Mouse (Mus musculus): ENCODE measurements around the gene Itga2. TPM values are rescaled to one million over a fixed set of nuclear protein-coding genes. Genes with fewer than 3 reads are reported as not detected.

Gene Itga2
- total and polyA plus RNA-seq, 3 experiments = not detected

DNA sequence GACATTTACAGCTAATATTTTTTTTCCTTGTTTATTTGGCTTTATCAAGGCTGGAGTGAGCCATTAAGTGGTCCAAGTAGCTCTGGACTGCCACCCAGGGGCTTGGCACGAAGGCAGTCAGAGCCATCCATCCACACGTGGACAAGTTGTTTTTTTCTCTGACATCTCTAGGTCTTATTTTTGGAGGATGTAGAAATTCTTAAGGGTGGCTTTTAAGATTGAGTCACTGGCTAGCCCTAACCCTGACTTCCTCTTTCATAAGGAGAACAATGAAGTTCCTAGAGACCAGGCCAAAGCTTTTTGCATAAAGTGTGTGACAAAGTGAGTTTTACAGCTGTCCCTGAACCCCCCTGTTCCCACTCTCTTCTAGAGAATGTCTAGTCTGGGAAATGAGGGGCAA lies 97.3 kb downstream of the Itga2 start (continued):
- TF ChIP-seq MXI1 (IDR thresholded peaks at IDR 0.05; ENCODE audit: low read depth, low read length) = peak; percentile 59; the same call in 1 of the 2 replicates
- TF ChIP-seq ELF1 (IDR thresholded peaks at IDR 0.05; ENCODE audit: low read depth, low read length) = no peak
- 0 out of 2 replicates have a peak, but pooled peaks have one; percentile 24 for TF ChIP-seq TCF12 (IDR thresholded peaks at IDR 0.05; ENCODE audit: low read depth, low read length)
- no peak for TF ChIP-seq ZKSCAN1 (IDR thresholded peaks at IDR 0.05; ENCODE audit: borderline replicate concordance, low read depth, low read length)
- TF ChIP-seq USF1 (IDR thresholded peaks at IDR 0.05; ENCODE audit: low read depth, low read length) = no peak
- no peak for TF ChIP-seq MAFK (IDR thresholded peaks at IDR 0.05; ENCODE audit: insufficient replicate concordance, low read length)
- no peak for TF ChIP-seq GABPA (IDR thresholded peaks at IDR 0.05; ENCODE audit: insufficient replicate concordance, low read depth, low read length)
- TF ChIP-seq CTCF (conservative IDR thresholded peaks at IDR 0.05 in 1 of 2, IDR thresholded peaks at IDR 0.05 in 1 of 2; ENCODE audit: low read depth in 2 of 2, low read length in 2 of 2) = no peak
- peak; percentile 68 for TF ChIP-seq ZNF384 (IDR thresholded peaks at IDR 0.05; ENCODE audit: low read depth, low read length)
- TF ChIP-seq MAZ (IDR thresholded peaks at IDR 0.05; ENCODE audit: low read depth, low read length) = no peak

DNA sequence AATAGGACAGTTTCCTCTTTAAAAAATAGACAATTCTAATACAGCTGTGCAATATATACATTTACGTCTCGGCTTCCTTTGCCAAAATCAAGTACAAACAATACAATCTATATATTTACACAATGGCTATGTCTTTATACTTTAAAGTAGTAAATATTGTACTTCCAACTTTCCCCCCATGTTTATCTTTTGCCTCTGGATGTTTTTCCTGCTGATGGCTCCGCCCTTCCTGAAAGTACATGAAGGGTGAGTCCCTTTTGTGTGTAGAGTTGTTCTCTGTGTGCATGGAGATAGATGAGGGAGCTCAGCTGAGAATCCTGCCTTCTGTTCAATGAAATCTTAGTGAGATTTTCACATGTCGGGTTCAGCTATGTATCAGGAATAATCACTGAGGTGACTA lies 98.5 kb downstream of the Itga2 start:
- H3K4me3 ChIP-seq (replicated peaks in 1 of 3; ENCODE audit: low read depth in 2 of 3, low read length in 2 of 3, poor library complexity in 1 of 3) = no peak overlapping the region
- no peaks in the 10 kb centered on the region for H3K79me2 ChIP-seq (replicated peaks; ENCODE audit: control insufficient read depth, extremely low read depth, insufficient read depth, poor library complexity, severe bottlenecking)
- TF ChIP-seq UBTF (IDR thresholded peaks at IDR 0.05; ENCODE audit: low read depth, low read length) (no peak), EP300 (IDR thresholded peaks at IDR 0.05; ENCODE audit: low read length) (no peak), JUND (conservative IDR thresholded peaks at IDR 0.05; ENCODE audit: low read depth, low read length) (no peak), ZKSCAN1 (IDR thresholded peaks at IDR 0.05; ENCODE audit: borderline replicate concordance, low read depth, low read length) (no peak), ZNF384 (IDR thresholded peaks at IDR 0.05; ENCODE audit: low read depth, low read length) (no peak), TCF12 (IDR thresholded peaks at IDR 0.05; ENCODE audit: low read depth, low read length) (no peak), MXI1 (IDR thresholded peaks at IDR 0.05; ENCODE audit: low read depth, low read length) (no peak), ELF1 (IDR thresholded peaks at IDR 0.05; ENCODE audit: low read depth, low read length) (no peak), MAFK (IDR thresholded peaks at IDR 0.05; ENCODE audit: insufficient replicate concordance, low read length) (no peak), MAZ (IDR thresholded peaks at IDR 0.05; ENCODE audit: low read depth, low read length) (no peak)
- peaks cover 13 to 31% of the 10 kb centered on the region in 2 experiments for H3K4me1 ChIP-seq (ENCODE audit: control insufficient read depth in 1 of 2, insufficient read depth in 2 of 2)
- no peaks in the 10 kb centered on the region for H3K27me3 ChIP-seq (replicated peaks)
- no peaks in the 10 kb centered on the region for H3K9me3 ChIP-seq (replicated peaks; ENCODE audit: low read length)
- H3K9ac ChIP-seq (ENCODE audit: insufficient read depth, low read depth) = no peak overlapping the region
- H3K27ac ChIP-seq (ENCODE audit: insufficient read depth, low read depth) = no peak overlapping the region
- dilution Hi-C loops (cut with MboI; ENCODE audit: extremely low pct_ligation_motif_present, extremely low pct_unique_long_range_greater_than_20kb, low sequenced_read_pairs) (no loop called here), in situ Hi-C loops (cut with MboI; ENCODE audit: low pct_ligation_motif_present, low pct_unique_long_range_greater_than_20kb, low sequenced_read_pairs) (no loop called here)
- peak; percentile 14 for DNase-seq (ENCODE audit: extremely low read depth)
- H3K4me2 ChIP-seq (ENCODE audit: insufficient read depth, low read depth, poor library complexity, severe bottlenecking) = 0 out of 2 replicates have a peak overlapping the region, but pooled peaks have one; percentile 22
- H3K36me3 ChIP-seq (replicated peaks in 1 of 2; ENCODE audit: control insufficient read depth in 1 of 2, insufficient read depth in 1 of 2, low read length in 1 of 2) = peaks cover 4 to 23% of the 10 kb centered on the region in 2 experiments

DNA sequence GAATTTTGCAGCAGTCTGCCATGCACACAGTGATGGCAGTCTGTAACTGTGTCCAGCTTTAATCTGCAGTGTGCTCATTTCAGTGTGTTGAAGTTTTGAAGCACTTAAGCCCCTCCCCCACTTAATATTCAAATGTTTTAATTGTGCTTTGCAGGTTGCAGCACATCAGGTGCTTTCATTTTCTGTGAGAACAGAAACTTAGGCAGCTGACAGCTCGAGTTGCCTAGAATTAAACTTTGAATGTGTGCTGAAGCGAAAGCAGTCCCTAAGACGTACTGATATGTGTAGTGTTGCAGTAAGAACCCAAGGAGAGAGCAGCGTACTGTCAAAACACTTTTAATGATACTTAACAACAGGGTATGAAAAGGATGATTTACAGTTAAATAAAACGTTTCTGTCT lies 99.1 kb downstream of the Itga2 start:
- Histone ChIP-seq H3K9ac (ENCODE audit: insufficient read depth, low read depth) (no peak overlapping the region), H3K27ac (ENCODE audit: insufficient read depth, low read depth) (no peak overlapping the region), H3K4me2 (ENCODE audit: insufficient read depth, low read depth, poor library complexity, severe bottlenecking) (peak overlapping the region; percentile 95), H3K4me3 (replicated peaks in 1 of 3; ENCODE audit: low read depth in 2 of 3, low read length in 2 of 3, poor library complexity in 1 of 3) (peak overlapping the region in 1 of 3 experiments; percentile 1), H3K4me1 (ENCODE audit: control insufficient read depth in 1 of 2, insufficient read depth in 2 of 2) (peaks cover 13 to 31% of the 10 kb centered on the region in 2 experiments), H3K27me3 (replicated peaks) (no peaks in the 10 kb centered on the region), H3K79me2 (replicated peaks; ENCODE audit: control insufficient read depth, extremely low read depth, insufficient read depth, poor library complexity, severe bottlenecking) (no peaks in the 10 kb centered on the region), H3K9me3 (replicated peaks; ENCODE audit: low read length) (no peaks in the 10 kb centered on the region), H3K36me3 (replicated peaks in 1 of 2; ENCODE audit: control insufficient read depth in 1 of 2, insufficient read depth in 1 of 2, low read length in 1 of 2) (peaks cover 10 to 29% of the 10 kb centered on the region in 2 experiments)
- DNase-seq (ENCODE audit: extremely low read depth) = peak; percentile 60
- dilution Hi-C loops (cut with MboI; ENCODE audit: extremely low pct_ligation_motif_present, extremely low pct_unique_long_range_greater_than_20kb, low sequenced_read_pairs) = no loop called here
- in situ Hi-C loops (cut with MboI; ENCODE audit: low pct_ligation_motif_present, low pct_unique_long_range_greater_than_20kb, low sequenced_read_pairs) = no loop called here
- TF ChIP-seq RAD21 (IDR thresholded peaks at IDR 0.05; ENCODE audit: low read depth, low read length) = no peak
- no peak for TF ChIP-seq E2F4 (IDR thresholded peaks at IDR 0.05; ENCODE audit: insufficient replicate concordance, low read depth, low read length)
- no peak for TF ChIP-seq USF1 (IDR thresholded peaks at IDR 0.05; ENCODE audit: low read depth, low read length)
- TF ChIP-seq ZC3H11A (IDR thresholded peaks at IDR 0.05; ENCODE audit: low read depth, low read length) = no peak
- no peak for TF ChIP-seq NELFE (IDR thresholded peaks at IDR 0.05; ENCODE audit: low read depth, low read length)
- no peak for TF ChIP-seq KAT2A (IDR thresholded peaks at IDR 0.05; ENCODE audit: insufficient replicate concordance, low read length)
- no peak for TF ChIP-seq SIN3A (IDR thresholded peaks at IDR 0.05; ENCODE audit: low read length)
- no peak for TF ChIP-seq NRF1 (IDR thresholded peaks at IDR 0.05; ENCODE audit: low read depth, low read length)
- TF ChIP-seq RCOR1 (conservative IDR thresholded peaks at IDR 0.05; ENCODE audit: low read depth, low read length) = no peak
- no peak for TF ChIP-seq MAZ (IDR thresholded peaks at IDR 0.05; ENCODE audit: low read depth, low read length)
- no peak for TF ChIP-seq MXI1 (IDR thresholded peaks at IDR 0.05; ENCODE audit: low read depth, low read length)
- no peak for TF ChIP-seq HCFC1 (IDR thresholded peaks at IDR 0.05; ENCODE audit: low read depth, low read length)
- TF ChIP-seq TCF12 (IDR thresholded peaks at IDR 0.05; ENCODE audit: low read depth, low read length) = 0 out of 2 replicates have a peak, but pooled peaks have one; percentile 36
- TF ChIP-seq CTCF (conservative IDR thresholded peaks at IDR 0.05 in 1 of 2, IDR thresholded peaks at IDR 0.05 in 1 of 2; ENCODE audit: low read depth in 2 of 2, low read length in 2 of 2) = no peak
- TF ChIP-seq TBP (conservative IDR thresholded peaks at IDR 0.05; ENCODE audit: low read depth, low read length) = no peak
- no peak for TF ChIP-seq UBTF (IDR thresholded peaks at IDR 0.05; ENCODE audit: low read depth, low read length)
- TF ChIP-seq MEF2A (IDR thresholded peaks at IDR 0.05; ENCODE audit: borderline replicate concordance, low read depth, low read length) = peak; percentile 22; the same call in 1 of the 2 replicates
- no peak for TF ChIP-seq MAFK (IDR thresholded peaks at IDR 0.05; ENCODE audit: insufficient replicate concordance, low read length)
- no peak for TF ChIP-seq JUND (conservative IDR thresholded peaks at IDR 0.05; ENCODE audit: low read depth, low read length)
- TF ChIP-seq USF2 (conservative IDR thresholded peaks at IDR 0.05; ENCODE audit: low read depth, low read length) = no peak
- TF ChIP-seq POLR2A (IDR thresholded peaks at IDR 0.05; ENCODE audit: low read depth, low read length) = no peak
- TF ChIP-seq ETS1 (conservative IDR thresholded peaks at IDR 0.05; ENCODE audit: low read depth, low read length) = peak; percentile 70
